In the genomic region with DNA sequence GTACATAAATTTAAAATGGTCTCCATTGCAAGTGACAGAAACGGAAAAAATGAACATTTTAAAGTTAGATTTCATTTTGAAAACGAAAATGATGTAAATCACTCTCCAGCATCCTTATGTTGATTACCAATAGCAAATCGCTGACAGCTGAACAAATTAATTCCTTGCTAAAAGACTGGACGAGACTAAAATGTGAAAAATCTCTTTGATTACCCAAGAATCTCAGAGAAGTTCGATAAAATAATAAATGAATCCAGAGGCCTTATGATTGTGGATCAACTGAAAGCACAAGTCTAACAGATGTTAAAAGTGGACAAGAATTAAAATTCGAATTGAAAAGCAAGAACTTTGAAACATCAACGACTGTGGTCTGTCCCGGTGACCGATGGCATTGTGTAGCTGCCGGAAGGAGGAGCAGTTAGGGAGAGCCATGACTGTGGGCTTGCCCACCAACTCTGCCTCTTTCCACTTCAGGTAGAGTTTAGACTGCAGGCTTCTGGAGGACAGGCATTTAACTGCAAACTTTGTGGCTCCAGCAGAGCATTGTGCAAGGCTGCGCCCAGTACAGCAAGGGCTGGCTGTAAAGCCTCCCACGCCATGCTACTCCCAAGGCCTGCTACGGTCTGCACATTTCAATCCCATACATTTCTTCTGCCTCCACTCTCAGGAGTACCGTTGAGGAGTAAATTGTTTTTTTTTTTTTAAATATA, we compare ENCODE assay signal across 18 mouse cellular contexts.
"Had no signal": no experiment of that assay in that cellular context is flagged by ENCODE, and none has a peak within 500 bp of the region (broad histone marks: within the 10 kb centered on the region; RNA-seq: fewer than 3 reads in every experiment).

No protein-coding gene starts in this region.

- H3K27me3 ChIP-seq: midbrain, embryonic 12.5 days; neural tube, embryonic 13.5 days; neural tube, embryonic 15.5 days had no signal

- H3K4me2 ChIP-seq: lung, embryonic 14.5 days; midbrain, embryonic 12.5 days; neural tube, embryonic 13.5 days; neural tube, embryonic 15.5 days had no signal

- DNase-seq: lung, embryonic 14.5 days; lung, postnatal 10 days; lung, postnatal 4 days; midbrain, embryonic 14.5 days; retina, postnatal 1 day; right cerebral cortex, adult 18-20 months; right cerebral cortex, postnatal 25 days; right cerebral cortex, postnatal 4 days; spleen, adult 18-20 months; thymus, adult 18-20 months; thymus, postnatal 14 days; thymus, postnatal 36 days had no signal

- H3K36me3 ChIP-seq: midbrain, embryonic 10.5 days; midbrain, embryonic 12.5 days; neural tube, embryonic 15.5 days had no signal

- H3K9ac ChIP-seq: lung, embryonic 14.5 days; midbrain, embryonic 12.5 days; neural tube, embryonic 13.5 days; neural tube, embryonic 15.5 days had no signal

- H3K9me3 ChIP-seq: midbrain, embryonic 10.5 days; midbrain, embryonic 12.5 days; neural tube, embryonic 13.5 days; neural tube, embryonic 15.5 days had no signal

- H3K4me3 ChIP-seq: midbrain, embryonic 10.5 days; midbrain, embryonic 12.5 days; myocyte; neural tube, embryonic 13.5 days; neural tube, embryonic 15.5 days had no signal

- H3K27ac ChIP-seq: midbrain, embryonic 10.5 days; midbrain, embryonic 12.5 days; neural tube, embryonic 13.5 days; neural tube, embryonic 15.5 days had no signal

- ATAC-seq: midbrain, embryonic 16.5 days had no signal
